Mouse (Mus musculus) midbrain, embryonic 12.5 days (tissue): Measurements from ENCODE around the gene Olfr503. TPM values are rescaled to one million over a fixed set of nuclear protein-coding genes. Genes with fewer than 3 reads are reported as not detected.
"Not testable (repeated sequence)": the region's sequence is repeated elsewhere in the genome, so short reads cannot be mapped to it uniquely, and the experiment has no call there.

Experiments
- ATAC-seq: fragments of 200-750 bp; cut with Nextera tagmentation; 2 replicates; pipeline ENCODE4 v1.8.0; 2017; ENCODE audit warnings: low read depth, moderate TSS enrichment, moderate library complexity; ENCODE audit not compliant: low FRiP score
- H3K27ac ChIP-seq: fragments of 300-500 bp; sonication (generic); replicated peaks from 2 replicates; pipeline ENCODE4 v1.5.1; 2016; ENCODE audit warnings: mild to moderate bottlenecking
- H3K27me3 ChIP-seq: fragments of 300-500 bp; sonication (generic); 2 replicates; pipeline ENCODE4 v1.6.1; 2016; ENCODE audit warnings: mild to moderate bottlenecking
- H3K36me3 ChIP-seq: fragments of 300-500 bp; sonication (generic); 2 replicates; pipeline ENCODE4 v1.6.1; 2016
- H3K4me1 ChIP-seq: fragments of 300-500 bp; sonication (generic); 2 replicates; pipeline ENCODE4 v1.6.1; 2016
- H3K4me2 ChIP-seq: fragments of 300-500 bp; sonication (generic); replicated peaks from 2 replicates; pipeline ENCODE4 v1.6.1; 2016; ENCODE audit warnings: mild to moderate bottlenecking, moderate library complexity
- H3K4me3 ChIP-seq: fragments of 300-500 bp; sonication (generic); 2 replicates; pipeline ENCODE4 v1.5.1; 2016; ENCODE audit warnings: mild to moderate bottlenecking
- H3K9ac ChIP-seq: fragments of 300-500 bp; sonication (generic); replicated peaks from 2 replicates; pipeline ENCODE4 v1.6.1; 2016; ENCODE audit warnings: mild to moderate bottlenecking, moderate library complexity
- H3K9me3 ChIP-seq: fragments of 300-500 bp; sonication (generic); 2 replicates; pipeline ENCODE4 v1.6.1; 2016; ENCODE audit warnings: mild to moderate bottlenecking
- WGBS: fragments of 180-500 bp; shearing (Covaris S2); methylation state at CpG from one replicate; pipeline ENCODE4 v1.1.7; 2016; 5-methylcytosine and 5-hydroxymethylcytosine counted together
- polyA plus RNA-seq: library from polyadenylated mRNA; unstranded; fragments of >200 nt; fragmentation: Nextera tagmentation; extraction: Ambion mirVana; gene quantifications from 2 replicates; pipeline ENCODE4 v1.2.1, GENCODE M21; 2016

Gene Olfr503
- polyA plus RNA-seq = not detected in 2 replicates

DNA sequence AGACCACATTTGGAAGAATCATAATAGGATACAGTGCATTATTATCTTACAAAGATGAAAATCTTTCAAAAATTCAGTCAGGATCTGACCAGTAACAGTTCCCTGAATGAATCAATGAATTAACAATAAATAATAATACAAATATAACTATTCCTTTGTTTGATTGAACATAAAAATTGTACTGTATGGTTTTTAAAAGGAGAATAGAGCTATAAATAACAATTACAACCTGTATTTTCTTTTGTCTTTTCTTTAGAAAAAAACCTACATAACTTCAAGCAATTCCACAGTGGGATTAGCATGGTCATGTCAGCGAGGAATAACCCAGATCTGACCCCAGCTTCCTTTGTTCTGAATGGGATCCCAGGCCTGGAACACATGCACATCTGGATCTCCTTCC, at the start of gene Olfr503:
TSS of gene Olfr503 (plus strand) at position 301 of the 400 bp plus-strand sequence.
- not testable (repeated sequence) for H3K4me3 ChIP-seq, H3K9me3 ChIP-seq, H3K4me1 ChIP-seq, H3K36me3 ChIP-seq, H3K9ac ChIP-seq, H3K4me2 ChIP-seq, ATAC-seq, H3K27ac ChIP-seq, H3K27me3 ChIP-seq
- 63% methylated on average over 1 of the region's 1 CpGs for WGBS

DNA sequence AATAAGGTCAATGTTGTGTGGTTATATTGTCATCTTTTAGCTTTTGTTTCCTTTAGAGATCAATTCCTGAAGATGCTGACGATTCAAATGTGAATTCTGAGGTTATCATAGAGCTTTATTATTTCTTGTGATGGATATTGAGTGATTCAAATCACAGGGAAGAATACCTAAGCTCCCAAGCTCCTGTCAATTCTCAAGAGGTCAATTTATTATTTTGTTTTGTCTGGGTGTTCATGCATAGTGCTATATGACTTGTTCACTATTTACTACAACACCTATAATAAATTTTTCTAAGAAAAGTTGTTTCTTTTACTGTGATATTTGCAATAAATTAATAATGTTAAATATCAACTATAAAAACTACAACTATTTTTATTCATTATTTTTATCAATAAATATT, 19.4 kb upstream of the Olfr503 start, which contains the start of gene Olfr502:
TSS of gene Olfr502 (minus strand) at position 101 of the 400 bp plus-strand sequence.
- no peak within 1 kb of the TSS for H3K9ac ChIP-seq
- H3K4me1 ChIP-seq = no peaks in the 10 kb centered on the region
- no peaks in the 10 kb centered on the region for H3K36me3 ChIP-seq
- no peak within 1 kb of the TSS for H3K27ac ChIP-seq
- H3K27me3 ChIP-seq = no peaks in the 10 kb centered on the region
- no peak for ATAC-seq
- 85% methylated on average over 1 of the region's 1 CpGs for WGBS
- H3K9me3 ChIP-seq = no peaks in the 10 kb centered on the region
- no peak within 1 kb of the TSS for H3K4me3 ChIP-seq
- H3K4me2 ChIP-seq = no peak within 1 kb of the TSS

GRCm38 (mm10) chr7:108542416-108542815, 1.9 kb upstream of the Olfr503 start:
- Histone ChIP-seq H3K4me1 (no peaks in the 10 kb centered on the region), H3K4me2 (no peak overlapping the region), H3K9ac (no peak overlapping the region), H3K4me3 (no peak overlapping the region), H3K27me3 (no peaks in the 10 kb centered on the region), H3K9me3 (no peaks in the 10 kb centered on the region), H3K27ac (no peak overlapping the region), H3K36me3 (no peaks in the 10 kb centered on the region)
- 84% methylated on average over 13 of the region's 13 CpGs for WGBS
- no peak for ATAC-seq

DNA sequence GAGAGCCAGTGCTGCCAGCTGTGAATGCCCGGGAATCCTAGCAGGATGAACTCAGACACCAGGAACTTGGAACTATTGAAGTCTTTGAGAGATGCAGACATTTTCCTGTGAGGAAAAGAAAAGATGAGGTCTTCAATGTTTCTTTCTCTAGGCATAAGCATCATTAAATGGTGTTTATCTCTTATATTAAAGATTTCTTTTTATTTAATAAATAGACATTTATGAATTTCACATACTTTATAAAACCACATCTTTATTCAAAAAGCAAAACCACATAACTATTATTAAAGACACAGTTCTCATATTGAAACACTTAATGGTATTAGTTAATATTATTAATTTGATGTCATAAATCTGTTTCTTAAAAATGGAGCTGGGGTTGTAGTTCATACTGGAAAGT, 21.4 kb downstream of the Olfr503 start, which contains the start of gene Olfr504:
TSS of gene Olfr504 (minus strand) at position 101 of the 400 bp plus-strand sequence.
- WGBS = 88% methylated on average over 1 of the region's 1 CpGs
- no peaks in the 10 kb centered on the region for H3K36me3 ChIP-seq
- no peak for ATAC-seq
- no peak within 1 kb of the TSS for H3K9ac ChIP-seq
- H3K9me3 ChIP-seq = 0 out of 2 replicates have a peak, but pooled peaks cover 3% of the 10 kb centered on the region
- H3K4me3 ChIP-seq = no peak within 1 kb of the TSS
- H3K4me1 ChIP-seq = no peaks in the 10 kb centered on the region
- no peak within 1 kb of the TSS for H3K4me2 ChIP-seq
- H3K27me3 ChIP-seq = no peaks in the 10 kb centered on the region
- H3K27ac ChIP-seq = no peak within 1 kb of the TSS

- H3K4me1 ChIP-seq = no peaks in the 10 kb centered on the region
- no peaks in the 10 kb centered on the region for H3K9me3 ChIP-seq
- 100% methylated on average over 1 of the region's 1 CpGs for WGBS
- no peak overlapping the region for H3K4me2 ChIP-seq
- H3K27ac ChIP-seq = no peak overlapping the region
- H3K9ac ChIP-seq = no peak overlapping the region
- no peaks in the 10 kb centered on the region for H3K27me3 ChIP-seq
- ATAC-seq = no peak; the same call in 1 of the 2 replicates
- H3K36me3 ChIP-seq = no peaks in the 10 kb centered on the region
- H3K4me3 ChIP-seq = no peak overlapping the region
Measured at GRCm38 (mm10) chr7:108589797-108590196, 45.5 kb downstream of the Olfr503 start.

Other genes with a start within 250 kb of the Olfr503 start
- not detected in 2 replicates for gene Olfr491, start 231.1 kb upstream of the Olfr503 start, polyA plus RNA-seq
- not detected in 2 replicates for gene Olfr492, start 220.9 kb upstream of the Olfr503 start, polyA plus RNA-seq
- not detected in 2 replicates for gene Olfr493, start 197.5 kb upstream of the Olfr503 start, polyA plus RNA-seq
- gene Olfr494, start 179.2 kb upstream of the Olfr503 start, polyA plus RNA-seq = not detected in 2 replicates
- gene Olfr495, start 151.4 kb upstream of the Olfr503 start, polyA plus RNA-seq = not detected in 2 replicates
- not detected in 2 replicates for gene Olfr497, start 124.1 kb upstream of the Olfr503 start, polyA plus RNA-seq
- not detected in 2 replicates for gene Olfr498, start 79.2 kb upstream of the Olfr503 start, polyA plus RNA-seq
- not detected in 2 replicates for gene Olfr502, start 19.5 kb upstream of the Olfr503 start, polyA plus RNA-seq
- gene Olfr504, start 21.3 kb downstream of the Olfr503 start, polyA plus RNA-seq = not detected in 2 replicates
- gene Olfr506, start 66.3 kb downstream of the Olfr503 start, polyA plus RNA-seq = not detected in 2 replicates
- not detected in 2 replicates for gene Olfr507, start 77.3 kb downstream of the Olfr503 start, polyA plus RNA-seq
- not detected in 2 replicates for gene Olfr508, start 85.5 kb downstream of the Olfr503 start, polyA plus RNA-seq
- gene Olfr509, start 107.4 kb downstream of the Olfr503 start, polyA plus RNA-seq = not detected in 2 replicates
- not detected in 2 replicates for gene Olfr510, start 121.9 kb downstream of the Olfr503 start, polyA plus RNA-seq
- gene Olfr512, start 168.8 kb downstream of the Olfr503 start, polyA plus RNA-seq = not detected in 2 replicates
- gene Olfr513, start 206.4 kb downstream of the Olfr503 start, polyA plus RNA-seq = not detected in 2 replicates